8 mouse cellular contexts compared by ENCODE assay signal in genomic region chr3:95856115-95856514, GRCm38 (mm10). TPM values are rescaled to one million over a fixed set of nuclear protein-coding genes. Genes with fewer than 3 reads are reported as not detected.
A peak's percentile ranks its signal among the peaks of the same experiment; 100 is the strongest.
DNase-seq lines count a peak whose midpoint lies in the region; ATAC-seq lines count a peak whose summit lies in the region.

No protein-coding gene starts in this region.

- 21% methylated on average over 7 of the region's 7 CpGs for WGBS in heart, embryonic 15.5 days
- 29% methylated on average over 7 of the region's 7 CpGs for WGBS in hindbrain, embryonic 10.5 days

- H3K9me3 ChIP-seq in heart, embryonic 15.5 days (replicated peaks), result no peaks in the 10 kb centered on the region
- no peaks in the 10 kb centered on the region for H3K9me3 ChIP-seq in hindbrain, embryonic 10.5 days

- no peak for DNase-seq in heart, adult 8-10 months (ENCODE audit: low spot score)
- DNase-seq in MN1 (ENCODE audit: low spot score), result peak; percentile 65
- no peak for DNase-seq in hindbrain, embryonic 10.5 days (ENCODE audit: low spot score)
- no peak for DNase-seq in c-Kit-positive CD71-positive TER-119-positive erythroid progenitor cells, embryonic 14.5 days (ENCODE audit: low spot score)
- DNase-seq in cerebellum, postnatal 4 days (ENCODE audit: low spot score in 2 of 2), result no peak
- DNase-seq in testis, postnatal 14 days (ENCODE audit: low spot score), result no peak

- H3K36me3 ChIP-seq in heart, embryonic 15.5 days, result peaks cover 21% of the 10 kb centered on the region
- H3K36me3 ChIP-seq in hindbrain, embryonic 10.5 days, result peaks cover 24% of the 10 kb centered on the region

- H3K27ac ChIP-seq in heart, embryonic 15.5 days, result peak overlapping the region; percentile 79
- peak overlapping the region; percentile 93 for H3K27ac ChIP-seq in hindbrain, embryonic 10.5 days

- peak overlapping the region; percentile 82 for H3K4me3 ChIP-seq in heart, embryonic 15.5 days
- peak overlapping the region; percentile 96 for H3K4me3 ChIP-seq in hindbrain, embryonic 10.5 days

- H3K27me3 ChIP-seq in heart, embryonic 15.5 days, result no peaks in the 10 kb centered on the region
- no peaks in the 10 kb centered on the region for H3K27me3 ChIP-seq in hindbrain, embryonic 10.5 days (ENCODE audit: insufficient read depth, poor library complexity, severe bottlenecking)

- peak overlapping the region; percentile 93 for H3K9ac ChIP-seq in heart, embryonic 15.5 days

- peak overlapping the region; percentile 78 for H3K4me2 ChIP-seq in heart, embryonic 15.5 days

- ATAC-seq in heart, embryonic 15.5 days (replicated peaks; ENCODE audit: insufficient number of reproducible peaks, insufficient read depth, low FRiP score, low read depth), result no peak; the same call in 1 of the 2 replicates
- 0 out of 2 replicates have a peak, but pooled peaks have one; percentile 15 for ATAC-seq in megakaryocyte-erythroid progenitor cell, adult 5-6 weeks (replicated peaks; ENCODE audit: low FRiP score, low TSS enrichment, poor library complexity, severe bottlenecking)

- H3K4me1 ChIP-seq in heart, embryonic 15.5 days (replicated peaks), result peaks cover 13% of the 10 kb centered on the region
- H3K4me1 ChIP-seq in hindbrain, embryonic 10.5 days (replicated peaks), result peaks cover 6% of the 10 kb centered on the region

RNA-seq across cellular contexts. Expression of gene Prpf3, which starts 0.4 kb away (rescaled TPM):
- polyA plus RNA-seq in heart, embryonic 15.5 days (2015; fragmentation: Nextera tagmentation; extraction: Ambion mirVana), result 27.5 and 31.0 TPM in 2 replicates
- 10 to 100 TPM; 13.9 to 22.5 (median 21.3) TPM for total RNA-seq in heart, adult 8-10 months (2022)
- 51.5 and 66.9 TPM in 2 replicates for polyA plus RNA-seq in hindbrain, embryonic 10.5 days (2016; fragmentation: Nextera tagmentation; extraction: Ambion mirVana)
- 72.1 and 90.7 TPM in 2 replicates for total RNA-seq in megakaryocyte-erythroid progenitor cell, adult 5-6 weeks (2014; fragmentation: Nextera tagmentation)
- 66.7 and 100.0 TPM in 2 replicates for total RNA-seq in megakaryocyte-erythroid progenitor cell, adult 5-6 weeks (2017)

RNA-seq across cellular contexts. Expression of gene Mrps21, which starts 15.2 kb away (rescaled TPM):
- 323 and 434 TPM in 2 replicates for polyA plus RNA-seq in heart, embryonic 15.5 days (2015; fragmentation: Nextera tagmentation; extraction: Ambion mirVana)
- 100 to 1,000 TPM; 312 to 354 (median 350) TPM for total RNA-seq in heart, adult 8-10 months (2022)
- polyA plus RNA-seq in hindbrain, embryonic 10.5 days (2016; fragmentation: Nextera tagmentation; extraction: Ambion mirVana), result 379 and 403 TPM in 2 replicates
- 204 and 223 TPM in 2 replicates for total RNA-seq in megakaryocyte-erythroid progenitor cell, adult 5-6 weeks (2014; fragmentation: Nextera tagmentation)
- 318 and 398 TPM in 2 replicates for total RNA-seq in megakaryocyte-erythroid progenitor cell, adult 5-6 weeks (2017)

RNA-seq across cellular contexts. Expression of gene Ciart, which starts 25.9 kb away (rescaled TPM):
- polyA plus RNA-seq in heart, embryonic 15.5 days (2015; fragmentation: Nextera tagmentation; extraction: Ambion mirVana), result 3.6 and 4.7 TPM in 2 replicates
- 10 to 100 TPM; 12.0 to 58.8 (median 26.9) TPM for total RNA-seq in heart, adult 8-10 months (2022)
- 9.5 and 13.6 TPM in 2 replicates for polyA plus RNA-seq in hindbrain, embryonic 10.5 days (2016; fragmentation: Nextera tagmentation; extraction: Ambion mirVana)
- total RNA-seq in megakaryocyte-erythroid progenitor cell, adult 5-6 weeks (2014; fragmentation: Nextera tagmentation), result 0.69 and 3.3 TPM in 2 replicates
- total RNA-seq in megakaryocyte-erythroid progenitor cell, adult 5-6 weeks (2017), result 0.66 and 2.8 TPM in 2 replicates

RNA-seq across cellular contexts. Expression of gene BC028528, which starts 35.7 kb away (rescaled TPM):
- 38.4 and 43.5 TPM in 2 replicates for polyA plus RNA-seq in heart, embryonic 15.5 days (2015; fragmentation: Nextera tagmentation; extraction: Ambion mirVana)
- 10 to 100 TPM in 2 of 4 experiments, 1 to 10 TPM in 2; 6.3 to 12.0 (median 8.4) TPM for total RNA-seq in heart, adult 8-10 months (2022)
- 12.3 and 12.7 TPM in 2 replicates for polyA plus RNA-seq in hindbrain, embryonic 10.5 days (2016; fragmentation: Nextera tagmentation; extraction: Ambion mirVana)
- 2.1 and 2.3 TPM in 2 replicates for total RNA-seq in megakaryocyte-erythroid progenitor cell, adult 5-6 weeks (2014; fragmentation: Nextera tagmentation)
- 2.3 and 14.6 TPM in 2 replicates for total RNA-seq in megakaryocyte-erythroid progenitor cell, adult 5-6 weeks (2017)

RNA-seq across cellular contexts. Expression of gene Rprd2, which starts 37.5 kb away (rescaled TPM):
- polyA plus RNA-seq in heart, embryonic 15.5 days (2015; fragmentation: Nextera tagmentation; extraction: Ambion mirVana), result 17.6 and 19.6 TPM in 2 replicates
- total RNA-seq in heart, adult 8-10 months (2022), result 10 to 100 TPM; 39.1 to 47.6 (median 41.0) TPM
- polyA plus RNA-seq in hindbrain, embryonic 10.5 days (2016; fragmentation: Nextera tagmentation; extraction: Ambion mirVana), result 19.8 and 20.1 TPM in 2 replicates
- 62.4 and 68.5 TPM in 2 replicates for total RNA-seq in megakaryocyte-erythroid progenitor cell, adult 5-6 weeks (2014; fragmentation: Nextera tagmentation)
- 17.5 and 21.3 TPM in 2 replicates for total RNA-seq in megakaryocyte-erythroid progenitor cell, adult 5-6 weeks (2017)
